Mouse (Mus musculus) ES-E14 (cell line): ENCODE results near the gene 3110018I06Rik.

Source experiments
- HCFC1 ChIP-seq: IDR thresholded peaks from 2 replicates; pipeline ENCODE4 v1.6.1; 2012; ENCODE audit warnings: low read length, inconsistent platforms, borderline replicate concordance; ENCODE audit not compliant: insufficient read depth
- ZC3H11A ChIP-seq: IDR thresholded peaks from 2 replicates; pipeline ENCODE4 v1.6.1; 2012; ENCODE audit warnings: low read depth, mild to moderate bottlenecking, inconsistent platforms, low read length, borderline replicate concordance

DNA sequence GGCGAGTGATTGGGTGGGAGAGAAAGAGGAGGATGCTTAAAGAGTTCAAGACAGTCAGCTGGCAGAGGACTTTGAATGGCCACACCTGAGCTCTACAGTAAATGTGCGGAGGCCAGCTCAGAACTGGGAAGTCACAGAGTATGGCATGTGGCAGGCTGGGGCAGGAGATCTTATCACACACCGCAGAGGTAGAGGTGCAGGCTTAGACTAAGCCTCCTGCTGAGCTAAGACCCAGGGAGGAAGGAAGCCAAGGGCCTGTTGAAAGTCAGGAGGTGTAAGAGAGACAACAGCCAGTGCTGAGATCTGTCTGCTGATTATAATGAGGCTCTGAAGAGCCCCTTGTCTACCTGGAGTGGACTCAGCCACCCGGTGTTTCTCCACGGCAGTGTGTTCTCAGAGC, 8.5 kb downstream of the 3110018I06Rik start:
- TF ChIP-seq ZC3H11A, result no peak
- no peak for TF ChIP-seq HCFC1
